Mouse (Mus musculus) effector memory CD4-positive, alpha-beta T cell, adult 5 months (primary cell): Measurements from ENCODE around the gene Zfp74. TPM values are rescaled to one million over a fixed set of nuclear protein-coding genes. Genes with fewer than 3 reads are reported as not detected.

ENCODE experiments used
- polyA plus RNA-seq: library from polyadenylated mRNA; unstranded; fragments of 100-300 nt; shearing (Covaris generic); gene quantifications from one replicate; pipeline ENCODE4 v1.2.1, GENCODE M21; 2017

The Zfp74 gene
- polyA plus RNA-seq: 4.2 TPM

GRCm38 (mm10) chr7:29953513-29954401 is at the start of gene Zfp74:
Zfp74 (minus strand) TSS chr7:29954089.

GRCm38 (mm10) chr7:29983690-29984380 is 29.9 kb upstream of the Zfp74 start, which contains the start of gene Zfp568:
Zfp568 (plus strand) TSS chr7:29983955.

GRCm38 (mm10) chr7:29908130-29908950 is 45.5 kb downstream of the Zfp74 start, which contains the start of gene Zfp383:
Zfp383 (plus strand) TSS chr7:29908223.

GRCm38 (mm10) chr7:29905966-29906681 is 47.8 kb downstream of the Zfp74 start, which contains the start of gene Zfp27:
Zfp27 (minus strand) TSS chr7:29906572.

Other genes starting within 250 kb of the Zfp74 start
- gene Catsperg2, start 227.1 kb downstream of the Zfp74 start, polyA plus RNA-seq: not detected
- gene Zfp84, start 185.5 kb downstream of the Zfp74 start, polyA plus RNA-seq: 13.2 TPM
- not detected for gene Zfp30, start 170.1 kb downstream of the Zfp74 start, polyA plus RNA-seq
- gene Zfp790, start 138.0 kb downstream of the Zfp74 start, polyA plus RNA-seq: 6.7 TPM
- gene Zfp940, start 100.4 kb downstream of the Zfp74 start, polyA plus RNA-seq: 2.5 TPM
- gene Zfp420, start 94.1 kb downstream of the Zfp74 start, polyA plus RNA-seq: 8.2 TPM
- gene Zfp27, start 47.5 kb downstream of the Zfp74 start, polyA plus RNA-seq: 2.1 TPM
- 0.51 TPM for gene Zfp383, start 45.9 kb downstream of the Zfp74 start, polyA plus RNA-seq
- 5.6 TPM for gene Zfp568, start 29.9 kb upstream of the Zfp74 start, polyA plus RNA-seq
- gene Zfp14, start 97.3 kb upstream of the Zfp74 start, polyA plus RNA-seq: 1.2 TPM
- 4.6 TPM for gene Zfp82, start 118.8 kb upstream of the Zfp74 start, polyA plus RNA-seq
- gene Gm26920, start 136.3 kb upstream of the Zfp74 start, polyA plus RNA-seq: not detected
- 8.9 TPM for gene Zfp566, start 136.4 kb upstream of the Zfp74 start, polyA plus RNA-seq
- 57.5 TPM for gene Zfp260, start 140.7 kb upstream of the Zfp74 start, polyA plus RNA-seq
- 9.1 TPM for gene Zfp382, start 167.9 kb upstream of the Zfp74 start, polyA plus RNA-seq
- 26.4 TPM for gene Zfp146, start 215.7 kb upstream of the Zfp74 start, polyA plus RNA-seq
- not detected for gene Cox7a1, start 230.1 kb upstream of the Zfp74 start, polyA plus RNA-seq
- 71.9 TPM for gene Capns1, start 244.7 kb upstream of the Zfp74 start, polyA plus RNA-seq